Mouse (Mus musculus) activated CD4-positive, CD25-positive, alpha-beta regulatory T cell, adult 9 weeks (primary cell): ENCODE results near the gene Med31. TPM values are rescaled to one million over a fixed set of nuclear protein-coding genes. Genes with fewer than 3 reads are reported as not detected.

ENCODE experiments used
- polyA plus RNA-seq: library from polyadenylated mRNA; unstranded; fragments of 100-300 nt; shearing (Covaris generic); gene quantifications from one replicate; pipeline ENCODE4 v1.2.1, GENCODE M21; 2017

The Med31 gene
- 23.5 TPM for polyA plus RNA-seq

GRCm38 (mm10) chr11:72215410-72215797 lies at the start of gene Med31:
Gene Med31, minus strand, starts transcription at chr11:72215592.

GRCm38 (mm10) chr11:72207204-72207833 lies 8.1 kb downstream of the Med31 start, which contains the start of the genes 4933427D14Rik and Txndc17:
Gene 4933427D14Rik, minus strand, starts transcription at chr11:72207459.
Gene Txndc17, plus strand, starts transcription at chr11:72207547.

GRCm38 (mm10) chr11:72206341-72207203 lies 8.8 kb downstream of the Med31 start, which contains the start of gene Gm43951:
Gene Gm43951, minus strand, starts transcription at chr11:72206840.

Other genes with a start within 250 kb of the Med31 start
- 0.27 TPM for gene Aipl1, start 178.1 kb downstream of the Med31 start, polyA plus RNA-seq
- gene Pimreg, start 173.6 kb downstream of the Med31 start, polyA plus RNA-seq: 2.4 TPM
- gene Pitpnm3, start 79.8 kb downstream of the Med31 start, polyA plus RNA-seq: not detected
- gene Gm43951, start 8.8 kb downstream of the Med31 start, polyA plus RNA-seq: 0.22 TPM
- 30.7 TPM for gene 4933427D14Rik, start 8.1 kb downstream of the Med31 start, polyA plus RNA-seq
- 118 TPM for gene Txndc17, start 8.0 kb downstream of the Med31 start, polyA plus RNA-seq
- not detected for gene Slc13a5, start 51.6 kb upstream of the Med31 start, polyA plus RNA-seq
- gene Xaf1, start 86.0 kb upstream of the Med31 start, polyA plus RNA-seq: 109 TPM
- 0.43 TPM for gene Fbxo39, start 98.9 kb upstream of the Med31 start, polyA plus RNA-seq
- gene Tekt1, start 146.8 kb upstream of the Med31 start, polyA plus RNA-seq: not detected
- 0.10 TPM for gene Smtnl2, start 196.1 kb upstream of the Med31 start, polyA plus RNA-seq
- gene Ggt6, start 219.9 kb upstream of the Med31 start, polyA plus RNA-seq: not detected
- gene Mybbp1a, start 225.8 kb upstream of the Med31 start, polyA plus RNA-seq: 119 TPM